Mouse (Mus musculus) C2C12 (cell line): ENCODE results near the gene Zfp507. TPM values are rescaled to one million over a fixed set of nuclear protein-coding genes. Genes with fewer than 3 reads are reported as not detected.

Experiments
- H3K27me3 ChIP-seq: one replicate; pipeline ENCODE4 v1.6.1; 2011; ENCODE audit not compliant: control insufficient read depth, insufficient read depth, insufficient read length
- H3K36me3 ChIP-seq: one replicate; pipeline ENCODE4 v1.6.1; 2011; ENCODE audit not compliant: control insufficient read depth, insufficient read depth
- H3K4me3 ChIP-seq: one replicate; pipeline ENCODE4 v1.5.1; 2011; ENCODE audit warnings: mild to moderate bottlenecking, control low read depth; ENCODE audit not compliant: poor library complexity, insufficient read depth, severe bottlenecking
- H3K79me2 ChIP-seq: one replicate; pipeline ENCODE4 v1.6.1; 2011; ENCODE audit not compliant: control insufficient read depth, insufficient read depth
- H3K79me3 ChIP-seq: one replicate; pipeline ENCODE4 v1.6.1; 2011; ENCODE audit warnings: low read depth, control low read depth
- H3ac ChIP-seq: one replicate; pipeline ENCODE3; 2011; ENCODE audit warnings: low read depth; ENCODE audit not compliant: control insufficient read depth, insufficient read length
- CEBPB ChIP-seq: IDR thresholded peaks from one replicate; pipeline ENCODE4 v1.6.1; 2011; ENCODE audit warnings: low read depth, mild to moderate bottlenecking, control low read depth, moderate library complexity
- CTCF ChIP-seq: IDR thresholded peaks from one replicate; pipeline ENCODE4 v1.5.1; 2011; ENCODE audit not compliant: control insufficient read depth, insufficient read depth, insufficient read length
- FOSL1 ChIP-seq: IDR thresholded peaks from one replicate; pipeline ENCODE4 v1.8.0; 2011; ENCODE audit warnings: mild to moderate bottlenecking, low read length; ENCODE audit not compliant: poor library complexity, insufficient read depth, severe bottlenecking
- MAX ChIP-seq: IDR thresholded peaks from one replicate; pipeline ENCODE4 v1.6.1; 2011; ENCODE audit warnings: mild to moderate bottlenecking, control low read depth
- MYOD1 ChIP-seq: IDR thresholded peaks from one replicate; pipeline ENCODE4 v1.6.1; 2011; ENCODE audit warnings: low read depth; ENCODE audit not compliant: control insufficient read depth, insufficient read length
- MYOG ChIP-seq: IDR thresholded peaks from one replicate; pipeline ENCODE4 v1.6.1; 2011; ENCODE audit not compliant: control insufficient read depth, insufficient read length; ENCODE audit errors: extremely low read depth
- USF1 ChIP-seq: IDR thresholded peaks from one replicate; pipeline ENCODE4 v1.6.1; 2011; ENCODE audit warnings: low read depth, mild to moderate bottlenecking, control low read depth, moderate library complexity
- long read RNA-seq, 2 experiments: library from polyadenylated mRNA; unstranded; transcript quantifications; one replicate each; pipeline ENCODE4 v2.0.0; 2019 to 2020
- polyA plus RNA-seq: library from polyadenylated mRNA; unstranded; fragments of >200 nt; fragmentation: generic; extraction: Trizol; gene quantifications from one replicate; pipeline ENCODE4 v1.2.1, GENCODE M21; 2012; ENCODE audit warnings: missing spikeins

The Zfp507 gene
- 7.9 TPM for polyA plus RNA-seq
- long read RNA-seq, experiment 1, result 0 reads
- long read RNA-seq, experiment 2, full-length matches to known transcripts, result 8 of 18 reads
- long read RNA-seq, experiment 2, partial matches to known transcripts, result 2 of 18 reads
- long read RNA-seq, experiment 2, other reads (novel, unspliced or antisense), result 8 of 18 reads

DNA sequence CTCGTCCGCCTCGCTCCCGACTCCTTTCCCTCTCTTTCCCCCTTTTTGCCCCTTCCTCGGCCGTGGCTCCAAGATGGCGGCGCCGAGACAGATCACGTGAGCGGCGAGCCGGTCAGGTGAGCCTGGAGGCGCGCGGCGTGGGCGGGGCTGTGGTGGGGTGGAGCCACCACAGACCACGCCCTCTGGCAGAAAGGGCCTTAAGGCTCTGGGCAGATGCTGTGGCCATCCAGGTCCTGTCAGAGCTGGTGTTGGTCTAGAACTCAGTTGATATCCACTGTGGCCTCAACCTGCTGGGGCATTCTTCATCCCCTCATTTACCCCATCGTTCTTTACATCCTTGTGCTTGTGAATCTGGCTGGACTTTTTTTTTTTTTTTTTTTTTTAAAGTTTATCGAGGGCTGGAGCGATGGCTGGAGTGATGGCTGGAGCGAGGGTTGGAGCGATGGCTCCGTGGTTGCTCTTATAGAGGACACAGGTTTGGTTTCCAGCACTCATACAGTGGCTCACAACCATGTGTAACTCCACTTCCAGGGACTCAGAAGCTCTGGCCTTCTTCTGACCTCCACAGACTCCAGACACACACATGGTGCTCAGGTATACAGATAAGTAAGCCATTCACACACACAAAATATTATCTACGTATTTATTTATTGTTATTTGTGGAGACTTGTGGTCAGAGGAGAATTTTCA, at the start of gene Zfp507:
Gene Zfp507, minus strand, starts transcription at position 98 of the 690 bp plus-strand sequence.
- Histone ChIP-seq H3K27me3 (no peaks in the 10 kb centered on the region), H3K79me2 (peaks cover 44% of the 10 kb centered on the region), H3ac (peak within 1 kb of the TSS; percentile 90), H3K4me3 (peak within 1 kb of the TSS; percentile 64), H3K36me3 (peaks cover 30% of the 10 kb centered on the region), H3K79me3 (peaks cover 27% of the 10 kb centered on the region)
- no peak for TF ChIP-seq CTCF
- TF ChIP-seq CEBPB, result no peak
- TF ChIP-seq MYOG, result no peak
- no peak for TF ChIP-seq FOSL1
- peak; percentile 95 for TF ChIP-seq USF1
- no peak for TF ChIP-seq MYOD1
- peak; percentile 76 for TF ChIP-seq MAX

GRCm38 (mm10) chr7:35850426-35850825, 47.6 kb upstream of the Zfp507 start:
- no peaks in the 10 kb centered on the region for H3K79me3 ChIP-seq
- H3K79me2 ChIP-seq, result no peaks in the 10 kb centered on the region
- H3ac ChIP-seq, result no peak overlapping the region
- TF ChIP-seq CTCF (no peak), FOSL1 (no peak), USF1 (no peak), MAX (no peak), MYOG (no peak), MYOD1 (no peak), CEBPB (no peak)
- no peak overlapping the region for H3K4me3 ChIP-seq
- H3K36me3 ChIP-seq, result no peaks in the 10 kb centered on the region
- H3K27me3 ChIP-seq, result peaks cover 7% of the 10 kb centered on the region

- no peaks in the 10 kb centered on the region for H3K36me3 ChIP-seq
- no peak overlapping the region for H3K4me3 ChIP-seq
- no peak for TF ChIP-seq USF1
- TF ChIP-seq MAX, result no peak
- TF ChIP-seq FOSL1, result no peak
- TF ChIP-seq MYOD1, result no peak
- TF ChIP-seq MYOG, result no peak
- no peaks in the 10 kb centered on the region for H3K79me3 ChIP-seq
- peaks cover 7% of the 10 kb centered on the region for H3K27me3 ChIP-seq
- no peaks in the 10 kb centered on the region for H3K79me2 ChIP-seq
- H3ac ChIP-seq, result no peak overlapping the region
Measured at GRCm38 (mm10) chr7:35848526-35848925, 45.7 kb upstream of the Zfp507 start.

GRCm38 (mm10) chr7:35840504-35840903, 37.7 kb upstream of the Zfp507 start:
- Histone ChIP-seq H3K4me3 (no peak overlapping the region), H3K27me3 (peaks cover 20% of the 10 kb centered on the region), H3K79me3 (no peaks in the 10 kb centered on the region), H3ac (no peak overlapping the region), H3K79me2 (no peaks in the 10 kb centered on the region), H3K36me3 (no peaks in the 10 kb centered on the region)
- no peak for TF ChIP-seq MAX
- TF ChIP-seq MYOG, result no peak
- no peak for TF ChIP-seq MYOD1
- TF ChIP-seq FOSL1, result no peak
- no peak for TF ChIP-seq CEBPB
- TF ChIP-seq USF1, result no peak
- no peak for TF ChIP-seq CTCF

GRCm38 (mm10) chr7:35836851-35837250, 34.0 kb upstream of the Zfp507 start:
- H3K79me2 ChIP-seq, result no peaks in the 10 kb centered on the region
- no peaks in the 10 kb centered on the region for H3K79me3 ChIP-seq
- no peak overlapping the region for H3ac ChIP-seq
- H3K27me3 ChIP-seq, result peaks cover 20% of the 10 kb centered on the region
- H3K4me3 ChIP-seq, result no peak overlapping the region
- TF ChIP-seq MAX (no peak), FOSL1 (no peak), USF1 (no peak), CEBPB (no peak), MYOG (no peak), MYOD1 (no peak), CTCF (no peak)
- H3K36me3 ChIP-seq, result no peaks in the 10 kb centered on the region
